Mouse (Mus musculus): ENCODE measurements around the gene Bcas1.

DNA sequence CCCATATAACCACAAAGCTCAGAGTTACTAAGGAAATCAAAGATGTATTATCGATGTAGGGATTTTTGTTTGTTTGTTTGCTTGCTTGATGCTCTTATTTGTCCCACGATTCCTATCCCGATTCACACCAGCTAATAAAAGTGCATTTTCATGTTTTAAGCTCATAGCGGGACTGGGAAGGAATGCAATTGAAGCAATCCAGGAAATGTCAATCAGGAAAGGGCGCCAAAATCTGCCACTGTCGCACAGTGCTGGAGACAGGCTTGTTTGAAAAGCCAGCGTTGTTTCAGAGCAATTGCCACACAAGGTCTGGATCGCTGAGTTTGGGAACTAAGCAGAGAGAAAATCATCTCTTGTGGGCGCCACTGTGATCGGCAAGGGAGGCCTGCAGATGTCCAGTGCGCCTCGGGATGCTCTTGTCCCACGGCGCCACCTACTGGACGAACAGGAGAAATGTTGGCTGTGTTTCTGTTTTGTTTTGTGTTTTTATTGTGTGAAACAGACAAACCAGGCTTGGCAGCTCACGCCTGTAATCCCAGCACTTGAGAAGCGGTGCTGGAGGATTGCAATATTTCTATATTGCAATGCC, 26.3 kb downstream of the Bcas1 start:
- TF ChIP-seq HCFC1 (IDR thresholded peaks at IDR 0.05; ENCODE audit: borderline replicate concordance, insufficient read depth, low read length) (no peak), MAFK (IDR thresholded peaks at IDR 0.05; ENCODE audit: insufficient read depth, low read depth, low read length) (no peak)

All from ES-E14 (cell line).